Mouse (Mus musculus) adrenal gland, adult 8-10 months (tissue): Measurements from ENCODE around the gene Zfp982. TPM values are rescaled to one million over a fixed set of nuclear protein-coding genes. Genes with fewer than 3 reads are reported as not detected.
"Not testable (repeated sequence)": the region's sequence is repeated elsewhere in the genome, so short reads cannot be mapped to it uniquely, and the experiment has no call there.

Experiments used
- DNase-seq: peaks from one replicate; pipeline ENCODE4 v3.0.0; 2022
- total RNA-seq, 4 experiments: library from RNA; stranded (reverse); gene quantifications; 2 replicates each; pipeline ENCODE4 v1.2.4; 2022

Gene Zfp982
- 10 to 100 TPM; 14.2 to 21.0 (median 17.1) TPM for total RNA-seq

GRCm38 (mm10) chr4:147492117-147492516 lies at the start of gene Zfp982:
TSS of gene Zfp982 (plus strand) at chr4:147492417.
- not testable (repeated sequence) for DNase-seq

- peak; percentile 33 for DNase-seq
Measured at GRCm38 (mm10) chr4:147442649-147443553, 49.3 kb upstream of the Zfp982 start.

GRCm38 (mm10) chr4:147443554-147443927 lies 48.7 kb upstream of the Zfp982 start:
- not testable (repeated sequence) for DNase-seq

- not testable (repeated sequence) for DNase-seq
Measured at GRCm38 (mm10) chr4:147445371-147445770, 46.8 kb upstream of the Zfp982 start.

GRCm38 (mm10) chr4:147448358-147448757 lies 43.9 kb upstream of the Zfp982 start:
- no peak for DNase-seq

GRCm38 (mm10) chr4:147449099-147449581 lies 43.1 kb upstream of the Zfp982 start:
- DNase-seq = no peak

GRCm38 (mm10) chr4:147449986-147450385 lies 42.2 kb upstream of the Zfp982 start:
- not testable (repeated sequence) for DNase-seq

- not testable (repeated sequence) for DNase-seq
Measured at GRCm38 (mm10) chr4:147467207-147467606, 25.0 kb upstream of the Zfp982 start.

- not testable (repeated sequence) for DNase-seq
Measured at GRCm38 (mm10) chr4:147498772-147499613, 6.8 kb downstream of the Zfp982 start.

GRCm38 (mm10) chr4:147509174-147509573 lies 17.0 kb downstream of the Zfp982 start:
- DNase-seq = no peak

- no peak for DNase-seq
Measured at GRCm38 (mm10) chr4:147518981-147519380, 26.8 kb downstream of the Zfp982 start.

GRCm38 (mm10) chr4:147520100-147520499 lies 27.9 kb downstream of the Zfp982 start:
- no peak for DNase-seq

GRCm38 (mm10) chr4:147525125-147525524 lies 32.9 kb downstream of the Zfp982 start:
- no peak for DNase-seq

- no peak for DNase-seq
Measured at GRCm38 (mm10) chr4:147530366-147530765, 38.1 kb downstream of the Zfp982 start.

GRCm38 (mm10) chr4:147535916-147536315 lies 43.7 kb downstream of the Zfp982 start:
- DNase-seq = not testable (repeated sequence)

GRCm38 (mm10) chr4:147537702-147538101 lies 45.5 kb downstream of the Zfp982 start:
- DNase-seq = no peak

GRCm38 (mm10) chr4:147539918-147540317 lies 47.7 kb downstream of the Zfp982 start, which contains the start of gene Gm16503:
TSS of gene Gm16503 (plus strand) at chr4:147540218.
- DNase-seq = not testable (repeated sequence)

GRCm38 (mm10) chr4:147541105-147541504 lies 48.9 kb downstream of the Zfp982 start:
- DNase-seq = no peak

- not testable (repeated sequence) for DNase-seq
Measured at GRCm38 (mm10) chr4:147553071-147553470, 60.9 kb downstream of the Zfp982 start, which contains the start of gene Zfp985. TSS of gene Zfp985 (plus strand) at chr4:147553277.

GRCm38 (mm10) chr4:147554361-147554760 lies 62.1 kb downstream of the Zfp982 start:
- DNase-seq = not testable (repeated sequence)

- DNase-seq = not testable (repeated sequence)
Measured at GRCm38 (mm10) chr4:147556921-147557320, 64.7 kb downstream of the Zfp982 start.

- not testable (repeated sequence) for DNase-seq
Measured at GRCm38 (mm10) chr4:147558011-147558410, 65.8 kb downstream of the Zfp982 start.

- peak; percentile 3 for DNase-seq
Measured at GRCm38 (mm10) chr4:147559096-147559495, 66.9 kb downstream of the Zfp982 start.
